Mouse (Mus musculus): Measurements from ENCODE around the gene Lyst. TPM values are rescaled to one million over a fixed set of nuclear protein-coding genes. Genes with fewer than 3 reads are reported as not detected.

The Lyst gene
- total and polyA plus RNA-seq, 3 experiments: 2.9 to 3.1 TPM; not detected in 1

DNA sequence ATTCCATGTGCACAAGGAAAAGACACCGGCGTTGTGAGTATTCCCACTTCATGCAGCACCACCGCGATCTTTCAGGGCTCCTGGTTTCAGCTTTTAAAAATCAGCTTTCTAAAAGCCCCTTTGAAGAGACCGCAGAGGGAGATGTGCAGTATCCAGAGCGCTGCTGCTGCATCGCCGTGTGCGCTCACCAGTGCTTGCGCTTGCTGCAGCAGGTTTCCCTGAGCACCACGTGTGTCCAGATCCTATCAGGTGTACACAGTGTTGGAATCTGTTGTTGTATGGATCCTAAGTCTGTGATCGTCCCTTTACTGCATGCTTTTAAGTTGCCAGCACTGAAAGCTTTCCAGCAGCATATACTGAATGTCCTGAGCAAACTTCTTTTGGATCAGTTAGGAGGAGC lies 45.0 kb downstream of the Lyst start:
- H3K27me3 ChIP-seq (ENCODE audit: control insufficient read depth in 1 of 2, insufficient read depth in 2 of 2, low read length in 2 of 2): no peaks in the 10 kb centered on the region
- no peaks in the 10 kb centered on the region for H3K79me2 ChIP-seq (ENCODE audit: control insufficient read depth, insufficient read depth, low read length, poor library complexity)
- no peak for DNase-seq (ENCODE audit: low read depth, low spot score)
- no peak for TF ChIP-seq JUND (IDR thresholded peaks at IDR 0.05; ENCODE audit: low read depth, low read length)
- TF ChIP-seq ETS1 (IDR thresholded peaks at IDR 0.05; ENCODE audit: low read depth, low read length): no peak
- TF ChIP-seq BHLHE40 (IDR thresholded peaks at IDR 0.05; ENCODE audit: borderline replicate concordance, low read depth, low read length): no peak
- TF ChIP-seq POLR2AphosphoS5 (IDR thresholded peaks at IDR 0.05; ENCODE audit: borderline replicate concordance, low read depth, low read length): no peak
- TF ChIP-seq EP300 (IDR thresholded peaks at IDR 0.05; ENCODE audit: low read depth in 1 of 2, low read length in 2 of 2): no peak
- TF ChIP-seq GABPA (IDR thresholded peaks at IDR 0.05; ENCODE audit: low read depth, low read length): no peak
- no peak overlapping the region for H3K9ac ChIP-seq (ENCODE audit: control insufficient read depth, low read depth, low read length, poor library complexity, severe bottlenecking)
- H3K36me3 ChIP-seq (ENCODE audit: control insufficient read depth in 1 of 2, insufficient read depth in 2 of 2, low read length in 2 of 2): no peaks in the 10 kb centered on the region; a peak in 1 of 4 replicates
- no peaks in the 10 kb centered on the region for H3K9me3 ChIP-seq (replicated peaks; ENCODE audit: insufficient read depth, low read length)
- H3K4me3 ChIP-seq (ENCODE audit: control insufficient read depth in 1 of 2, insufficient read depth in 1 of 2, low read depth in 2 of 2, low read length in 2 of 2): no peak overlapping the region
- H3K4me1 ChIP-seq (ENCODE audit: control insufficient read depth in 1 of 2, insufficient read depth in 2 of 2, low read length in 2 of 2): no peaks in the 10 kb centered on the region; a peak in 1 of 4 replicates
- no peak overlapping the region for H3K27ac ChIP-seq (ENCODE audit: control insufficient read depth, low read depth, low read length)

- TF ChIP-seq MYC (IDR thresholded peaks at IDR 0.05; ENCODE audit: low read depth, low read length) (no peak), KAT2A (conservative IDR thresholded peaks at IDR 0.05; ENCODE audit: low read depth, low read length) (no peak), MXI1 (IDR thresholded peaks at IDR 0.05; ENCODE audit: low read depth, low read length) (no peak), CTCF (IDR thresholded peaks at IDR 0.05 in 2 of 3, conservative IDR thresholded peaks at IDR 0.05 in 1 of 3; ENCODE audit: control insufficient read depth in 1 of 3, insufficient read depth in 1 of 3, low read depth in 2 of 3, low read length in 3 of 3, poor library complexity in 1 of 3, severe bottlenecking in 1 of 3) (no peak), ELF1 (IDR thresholded peaks at IDR 0.05; ENCODE audit: low read depth, low read length) (no peak), ZMIZ1 (IDR thresholded peaks at IDR 0.05; ENCODE audit: low read depth, low read length) (no peak), TBP (IDR thresholded peaks at IDR 0.05; ENCODE audit: low read depth, low read length) (no peak), ZC3H11A (IDR thresholded peaks at IDR 0.05; ENCODE audit: low read depth, low read length) (no peak), CHD1 (IDR thresholded peaks at IDR 0.05; ENCODE audit: low read depth, low read length) (no peak), GATA1 (IDR thresholded peaks at IDR 0.05; ENCODE audit: low read depth, low read length) (no peak), EP300 (IDR thresholded peaks at IDR 0.05; ENCODE audit: low read depth in 1 of 2, low read length in 2 of 2) (no peak), RAD21 (IDR thresholded peaks at IDR 0.05; ENCODE audit: low read depth, low read length) (no peak), USF2 (IDR thresholded peaks at IDR 0.05; ENCODE audit: borderline replicate concordance in 1 of 2, insufficient read depth in 1 of 2, low read depth in 1 of 2, low read length in 2 of 2) (no peak), MAX (IDR thresholded peaks at IDR 0.05; ENCODE audit: low read length) (no peak), NELFE (IDR thresholded peaks at IDR 0.05; ENCODE audit: low read depth, low read length) (no peak), POLR2AphosphoS5 (IDR thresholded peaks at IDR 0.05; ENCODE audit: borderline replicate concordance, low read depth, low read length) (no peak), BHLHE40 (IDR thresholded peaks at IDR 0.05; ENCODE audit: borderline replicate concordance, low read depth, low read length) (no peak), USF1 (IDR thresholded peaks at IDR 0.05; ENCODE audit: low read depth, low read length) (no peak)
- no peaks in the 10 kb centered on the region; the same call in 1 of the 2 replicates for H3K79me2 ChIP-seq (ENCODE audit: control insufficient read depth, insufficient read depth, low read length, poor library complexity)
- no peak overlapping the region for H3K9ac ChIP-seq (ENCODE audit: control insufficient read depth, low read depth, low read length, poor library complexity, severe bottlenecking)
- no peak for DNase-seq (ENCODE audit: low read depth, low spot score)
- no peaks in the 10 kb centered on the region for H3K27me3 ChIP-seq (ENCODE audit: control insufficient read depth in 1 of 2, insufficient read depth in 2 of 2, low read length in 2 of 2)
- no peak overlapping the region for H3K27ac ChIP-seq (ENCODE audit: control insufficient read depth, low read depth, low read length)
- no peaks in the 10 kb centered on the region; a peak in 1 of 4 replicates for H3K4me1 ChIP-seq (ENCODE audit: control insufficient read depth in 1 of 2, insufficient read depth in 2 of 2, low read length in 2 of 2)
- H3K4me3 ChIP-seq (ENCODE audit: control insufficient read depth in 1 of 2, insufficient read depth in 1 of 2, low read depth in 2 of 2, low read length in 2 of 2): no peak overlapping the region
- no peaks in the 10 kb centered on the region; a peak in 1 of 4 replicates for H3K36me3 ChIP-seq (ENCODE audit: control insufficient read depth in 1 of 2, insufficient read depth in 2 of 2, low read length in 2 of 2)
- H3K9me3 ChIP-seq (replicated peaks; ENCODE audit: insufficient read depth, low read length): no peaks in the 10 kb centered on the region
These were observed 47.4 kb downstream of the Lyst start for GRCm38 (mm10) chr13:13637577-13637976.
